Mouse (Mus musculus): ENCODE results near the gene Cyp2w1.

DNA sequence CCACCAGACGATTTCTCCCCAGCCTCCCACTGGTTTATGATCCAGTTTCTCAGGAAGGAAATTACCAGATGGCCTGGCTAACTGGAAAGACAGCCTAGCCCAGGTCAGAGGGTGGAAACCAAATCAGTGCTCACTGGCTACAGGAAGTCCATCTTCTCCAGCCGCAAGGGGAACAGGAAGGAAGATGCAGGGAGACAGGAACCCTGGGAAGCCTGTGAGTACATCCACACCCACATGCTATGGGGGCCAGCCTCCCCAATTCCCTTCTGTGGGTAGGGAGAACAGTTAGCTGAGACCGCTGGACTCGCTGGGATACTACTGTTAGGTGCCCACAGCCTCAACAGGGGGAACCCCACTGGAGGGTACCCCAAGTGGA lies 35.8 kb downstream of the Cyp2w1 start:
- TF ChIP-seq POLR2A (IDR thresholded peaks at IDR 0.05; ENCODE audit: low read depth, low read length), result no peak
- TF ChIP-seq CTCF (IDR thresholded peaks at IDR 0.05; ENCODE audit: extremely low read depth, insufficient read length, insufficient replicate concordance, low read depth, low read length), result no peak
